Comparison of ENCODE assay signal across 15 mouse cellular contexts in genomic region chr4:55101601-55102000, GRCm38 (mm10).
"Had no signal": no experiment of that assay in that cellular context is flagged by ENCODE, and none has a peak within 500 bp of the region (broad histone marks: within the 10 kb centered on the region; RNA-seq: fewer than 3 reads in every experiment).

No protein-coding gene starts in this region.

- H3K27me3 ChIP-seq: liver, embryonic 12.5 days; megakaryocyte, embryonic 14.5 days; midbrain, embryonic 13.5 days; midbrain, embryonic 15.5 days; neural tube, embryonic 12.5 days; stomach, embryonic 15.5 days had no signal

- H3K36me3 ChIP-seq: liver, embryonic 12.5 days; midbrain, embryonic 13.5 days; midbrain, embryonic 15.5 days; neural tube, embryonic 12.5 days; stomach, embryonic 15.5 days had no signal

- H3K4me2 ChIP-seq: liver, embryonic 12.5 days; lung, embryonic 14.5 days; midbrain, embryonic 11.5 days; midbrain, embryonic 13.5 days; midbrain, embryonic 15.5 days; neural tube, embryonic 12.5 days; stomach, embryonic 15.5 days had no signal

- H3K27ac ChIP-seq: liver, embryonic 12.5 days; liver, embryonic 14.5 days; macrophage; midbrain, embryonic 13.5 days; midbrain, embryonic 15.5 days; neural tube, embryonic 12.5 days; stomach, embryonic 15.5 days; stomach, postnatal 0 days had no signal

- H3K9ac ChIP-seq: liver, embryonic 12.5 days; liver, embryonic 14.5 days; lung, embryonic 14.5 days; midbrain, embryonic 13.5 days; midbrain, embryonic 15.5 days; neural tube, embryonic 12.5 days; stomach, embryonic 15.5 days had no signal

- ATAC-seq: liver, embryonic 12.5 days; midbrain, embryonic 13.5 days; midbrain, embryonic 15.5 days had no signal

- H3K4me1 ChIP-seq: liver, embryonic 12.5 days; megakaryocyte, embryonic 14.5 days; midbrain, embryonic 15.5 days; neural tube, embryonic 12.5 days; stomach, embryonic 15.5 days had no signal

- DNase-seq: right cerebral cortex, postnatal 14 days; thymus, adult 2 months; thymus, postnatal 25 days; thymus, postnatal 4 days had no signal

- H3K4me3 ChIP-seq: liver, embryonic 12.5 days; megakaryocyte, embryonic 14.5 days; midbrain, embryonic 13.5 days; midbrain, embryonic 15.5 days; neural tube, embryonic 12.5 days; stomach, embryonic 15.5 days had no signal

- H3K9me3 ChIP-seq: liver, embryonic 12.5 days; midbrain, embryonic 13.5 days; midbrain, embryonic 15.5 days; neural tube, embryonic 12.5 days; stomach, embryonic 15.5 days had no signal
